Mouse (Mus musculus): ENCODE measurements at regions not wholly inside any gene's neighbourhood (a gene's known extent, or its start where the extent isn't known, plus 50 kb on each side); places are given as distances from the start of the nearest gene placed in this dataset.
A peak's percentile ranks its signal among the peaks of the same experiment; 100 is the strongest.

DNA sequence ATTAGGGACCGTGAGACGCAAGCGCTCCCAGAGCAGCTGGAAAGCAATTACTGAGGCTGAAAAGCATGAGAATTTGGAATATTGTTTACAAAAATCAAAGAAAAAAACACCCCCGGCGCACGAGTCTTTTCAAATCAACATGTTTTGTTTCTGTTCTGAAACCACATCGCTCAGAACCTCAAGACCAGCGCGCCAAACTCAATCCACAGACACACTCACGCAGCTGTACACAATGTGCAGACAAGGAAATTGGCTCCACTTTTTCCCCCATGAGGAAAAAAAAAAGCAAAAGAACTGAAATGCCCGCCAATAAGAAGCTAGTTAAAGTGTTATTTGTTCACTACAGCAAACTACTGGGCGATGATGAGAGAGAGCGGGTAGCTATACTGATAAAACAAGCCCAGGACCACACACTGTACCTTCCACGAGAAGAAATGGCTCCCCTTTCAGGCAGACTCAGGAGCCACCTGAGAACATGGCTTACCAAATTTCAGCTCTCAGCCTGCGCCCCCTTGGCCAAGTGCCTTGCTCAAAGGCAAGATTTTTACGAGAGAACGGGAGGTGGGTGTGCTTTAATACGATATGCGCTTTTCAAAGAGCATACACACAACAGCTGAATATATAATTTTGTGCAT, 222.5 kb upstream of the Akirin2 start:
- peak in 1 of 2 experiments; percentile 16 for DNase-seq (ENCODE audit: extremely low spot score in 1 of 2, low spot score in 1 of 2)

DNA sequence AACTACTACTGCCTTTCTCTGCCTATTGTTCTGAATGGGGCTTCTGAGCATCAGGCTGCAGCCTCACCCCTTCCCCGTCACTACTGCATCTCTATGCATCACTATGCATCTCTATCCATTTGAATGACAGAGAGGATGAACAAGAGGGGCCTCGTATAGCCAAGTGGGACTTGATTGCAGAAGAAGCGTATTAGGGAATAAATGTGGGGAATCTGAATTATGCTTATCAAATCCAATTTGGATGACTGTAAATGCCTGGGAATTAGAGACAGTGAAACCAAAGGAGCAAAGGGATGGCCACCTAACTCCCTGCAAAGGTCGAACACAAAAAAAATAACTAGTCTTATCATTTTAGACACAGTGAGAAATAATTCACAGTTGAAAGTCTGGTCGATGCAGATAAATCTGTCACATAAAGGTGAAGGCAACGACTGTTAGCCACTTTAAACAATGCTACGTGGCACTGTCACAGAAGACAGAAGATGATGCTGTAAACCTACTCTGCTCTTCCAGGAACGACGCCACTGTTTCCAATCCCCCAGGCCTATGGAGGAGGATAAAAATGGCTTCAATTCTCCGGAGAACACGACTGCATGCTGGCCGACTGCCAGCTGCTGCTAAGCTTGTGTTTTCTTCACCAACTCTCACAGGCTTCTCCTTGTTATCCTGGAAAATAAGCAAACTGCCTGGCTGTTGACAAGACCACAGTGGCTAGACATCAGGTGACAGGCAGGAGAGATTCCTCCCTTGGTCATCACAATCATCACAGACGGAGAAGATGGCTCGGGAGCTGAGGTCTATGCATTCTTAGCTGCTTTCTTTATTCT, 213.6 kb upstream of the Akirin2 start:
- DNase-seq (ENCODE audit: extremely low spot score in 1 of 2, low spot score in 1 of 2): peak in 1 of 2 experiments; percentile 13

DNA sequence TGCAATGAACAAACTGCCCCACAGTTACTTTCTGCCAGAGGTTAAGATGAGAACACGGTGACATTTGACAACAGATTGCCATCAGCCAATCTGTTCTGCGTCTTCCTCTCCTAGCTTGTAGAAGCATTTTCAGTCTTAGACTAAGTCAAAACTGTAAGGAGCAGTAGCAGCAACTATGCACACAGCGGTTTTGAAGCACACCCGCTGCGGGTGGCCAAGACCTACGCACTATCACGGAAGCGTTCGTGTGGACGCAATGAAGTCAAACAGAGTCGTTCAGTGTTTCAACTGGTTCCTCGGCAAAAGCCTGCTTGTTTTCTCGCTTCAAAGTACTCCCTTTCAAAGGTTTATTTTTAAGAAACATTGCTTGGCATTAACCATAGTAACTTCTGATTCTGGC, 212.9 kb upstream of the Akirin2 start:
- no peak for DNase-seq (ENCODE audit: extremely low spot score in 1 of 2, low spot score in 1 of 2)

- DNase-seq (ENCODE audit: extremely low spot score in 1 of 2, low spot score in 1 of 2): no peak
These were observed 210.7 kb upstream of the Akirin2 start for GRCm38 (mm10) chr4:34340057-34340456.

GRCm38 (mm10) chr4:34371281-34372032, 179.3 kb upstream of the Akirin2 start:
- no peak for DNase-seq (ENCODE audit: extremely low spot score in 1 of 2, low spot score in 1 of 2)

GRCm38 (mm10) chr4:34386338-34386967, 164.3 kb upstream of the Akirin2 start:
- no peak for DNase-seq (ENCODE audit: extremely low spot score in 1 of 2, low spot score in 1 of 2)

DNA sequence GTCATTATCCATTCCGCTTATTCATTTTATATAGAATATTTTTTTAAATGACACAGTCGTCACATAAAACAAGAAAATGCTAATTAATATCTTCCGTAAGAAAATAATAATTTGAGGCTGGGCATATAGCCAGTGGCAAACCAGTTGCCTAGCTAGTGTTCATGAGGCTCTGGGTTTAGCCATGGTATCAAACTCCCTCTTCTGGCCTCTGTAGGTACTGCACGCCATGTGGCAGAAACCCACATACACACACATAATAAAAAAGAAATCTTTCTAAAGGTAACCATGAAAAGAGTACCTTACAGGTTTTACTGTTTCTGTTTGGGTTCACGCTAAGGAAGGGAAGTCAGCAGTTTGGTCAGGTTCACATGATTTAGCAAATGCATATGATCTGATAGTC, 159.2 kb upstream of the Akirin2 start:
- DNase-seq (ENCODE audit: extremely low spot score in 1 of 2, low spot score in 1 of 2): no peak

DNA sequence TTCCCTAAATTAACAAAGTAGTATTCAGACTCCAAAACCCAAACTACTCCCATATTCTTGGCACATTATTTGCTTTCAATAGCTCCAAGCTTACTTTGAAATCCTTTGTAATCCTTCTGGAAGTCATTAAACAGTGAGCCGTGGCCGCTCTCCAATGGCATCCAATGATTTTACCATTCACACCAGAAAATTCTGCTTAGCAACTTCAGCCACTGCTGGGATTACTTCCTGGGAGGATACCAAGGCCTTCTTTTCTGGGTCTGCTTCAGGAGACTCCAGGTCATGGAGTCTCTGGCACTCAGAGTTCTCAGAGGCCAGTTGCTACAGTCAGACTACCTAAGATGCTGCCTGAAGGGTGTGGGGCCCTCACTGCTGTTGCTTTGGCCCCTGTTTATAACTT, 147.7 kb upstream of the Akirin2 start:
- no peak for DNase-seq (ENCODE audit: extremely low spot score in 1 of 2, low spot score in 1 of 2)

GRCm38 (mm10) chr4:34407181-34407580, 143.6 kb upstream of the Akirin2 start:
- DNase-seq (ENCODE audit: extremely low spot score in 1 of 2, low spot score in 1 of 2): no peak

- no peak for DNase-seq (ENCODE audit: extremely low spot score in 1 of 2, low spot score in 1 of 2)
These were observed 129.8 kb upstream of the Akirin2 start for GRCm38 (mm10) chr4:34420970-34421369.

DNA sequence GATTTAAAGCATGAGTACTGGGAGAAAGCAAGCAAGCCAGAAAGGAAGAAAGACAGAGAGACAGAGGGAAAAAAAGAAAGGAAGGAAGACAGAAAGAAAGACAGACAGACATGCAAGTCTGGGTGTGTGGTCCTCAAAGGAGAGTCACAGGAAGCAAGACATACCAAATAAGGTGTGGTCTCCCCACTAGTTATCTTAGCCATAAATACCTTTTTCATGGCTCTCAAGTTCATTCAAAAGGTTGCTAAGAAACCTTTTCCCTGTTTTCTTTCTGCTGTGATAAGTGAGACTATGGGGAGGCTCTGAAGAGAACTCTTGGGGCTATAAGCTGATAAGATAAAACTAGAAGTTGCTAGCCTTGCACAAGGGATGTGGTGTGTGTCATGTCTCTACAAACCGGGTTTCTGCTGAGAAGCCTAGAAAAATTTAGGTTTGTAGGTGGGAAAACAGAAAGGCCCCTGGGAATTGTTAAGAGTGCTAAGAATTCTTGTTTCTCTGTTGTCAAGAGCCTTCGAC, 126.5 kb upstream of the Akirin2 start:
- no peak for DNase-seq (ENCODE audit: extremely low spot score in 1 of 2, low spot score in 1 of 2)

DNA sequence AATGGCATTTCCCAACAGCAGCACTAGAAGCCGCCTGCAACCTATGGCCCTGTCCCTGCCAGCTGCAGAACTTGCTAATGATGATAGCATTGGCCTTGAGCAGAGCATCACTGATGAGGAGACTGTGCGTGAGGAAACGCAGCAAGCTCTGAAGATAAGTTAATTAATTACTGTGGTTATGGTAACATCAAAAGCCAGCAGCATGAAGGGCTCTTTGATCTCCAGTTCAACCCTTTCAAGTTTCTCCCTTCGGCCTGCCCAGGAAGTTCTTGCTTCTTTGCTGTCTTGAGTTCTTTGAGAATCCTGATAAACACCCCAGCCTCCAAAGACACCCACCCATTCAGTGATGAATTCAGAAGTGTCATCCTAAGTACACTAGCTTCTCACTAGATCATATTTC, 121.7 kb upstream of the Akirin2 start:
- no peak for DNase-seq (ENCODE audit: extremely low spot score in 1 of 2, low spot score in 1 of 2)

DNA sequence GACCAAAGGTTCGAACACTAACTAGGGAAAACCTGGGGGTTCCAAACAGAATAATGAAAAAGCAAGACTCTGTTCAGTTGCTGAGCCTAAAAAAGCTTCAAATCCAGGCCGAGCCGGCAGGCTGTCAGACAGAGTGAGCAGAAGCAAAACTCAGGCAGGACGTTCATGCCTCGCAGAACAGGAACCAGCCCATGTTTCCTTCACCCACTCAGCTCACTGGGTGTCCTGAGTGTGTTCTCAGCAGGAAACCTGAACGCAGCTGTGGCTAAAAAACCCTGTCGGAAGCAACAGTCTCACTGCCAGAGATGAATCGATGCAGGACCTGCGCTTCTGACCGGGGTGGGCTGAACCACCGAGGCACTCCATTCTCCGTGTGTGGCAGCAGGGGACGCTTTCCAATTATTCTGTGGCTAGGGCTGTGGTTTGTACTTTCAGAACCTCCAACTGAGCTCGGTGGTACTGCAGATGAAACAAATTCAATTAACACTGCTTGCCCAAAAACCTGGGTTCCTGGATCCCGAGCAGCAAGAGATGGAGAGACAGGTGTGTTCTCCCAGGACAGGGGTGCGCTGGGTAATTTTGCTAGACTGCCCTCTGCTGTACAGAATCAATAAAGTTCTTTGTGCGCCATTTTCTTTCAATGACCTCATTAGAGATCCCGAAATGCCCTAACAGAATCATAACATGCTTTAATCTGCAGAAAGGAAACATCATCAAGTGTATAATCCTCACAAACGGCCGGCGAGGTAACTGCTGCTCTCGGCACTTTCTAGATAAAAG, 121.1 kb upstream of the Akirin2 start:
- DNase-seq (ENCODE audit: extremely low spot score in 1 of 2, low spot score in 1 of 2): no peak

GRCm38 (mm10) chr4:34437316-34437715, 113.4 kb upstream of the Akirin2 start:
- DNase-seq (ENCODE audit: extremely low spot score in 1 of 2, low spot score in 1 of 2): no peak

DNA sequence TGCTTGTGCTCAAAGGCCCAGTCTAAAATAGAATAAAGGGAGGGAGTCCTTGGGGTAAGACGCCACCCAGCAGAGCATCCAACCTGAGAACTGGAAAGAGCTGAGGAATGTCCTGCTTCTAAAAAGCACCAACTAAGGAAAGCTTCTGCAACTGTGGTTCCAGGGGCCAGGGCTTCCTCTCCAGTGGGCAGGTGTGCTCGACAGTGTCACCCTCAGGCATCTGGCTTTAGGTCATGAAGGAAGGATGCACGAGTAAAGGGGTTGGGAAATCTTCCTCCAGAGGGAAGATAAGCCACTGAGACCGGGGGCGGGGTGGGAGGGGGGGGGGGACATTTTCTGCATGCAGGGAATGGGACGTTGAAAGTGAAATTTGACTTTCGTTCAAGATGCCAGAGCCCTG, 101.2 kb upstream of the Akirin2 start:
- DNase-seq (ENCODE audit: extremely low spot score in 1 of 2, low spot score in 1 of 2): no peak

- no peak for DNase-seq (ENCODE audit: extremely low spot score in 1 of 2, low spot score in 1 of 2)
These were observed 88.1 kb upstream of the Akirin2 start for GRCm38 (mm10) chr4:34462591-34462990.

DNA sequence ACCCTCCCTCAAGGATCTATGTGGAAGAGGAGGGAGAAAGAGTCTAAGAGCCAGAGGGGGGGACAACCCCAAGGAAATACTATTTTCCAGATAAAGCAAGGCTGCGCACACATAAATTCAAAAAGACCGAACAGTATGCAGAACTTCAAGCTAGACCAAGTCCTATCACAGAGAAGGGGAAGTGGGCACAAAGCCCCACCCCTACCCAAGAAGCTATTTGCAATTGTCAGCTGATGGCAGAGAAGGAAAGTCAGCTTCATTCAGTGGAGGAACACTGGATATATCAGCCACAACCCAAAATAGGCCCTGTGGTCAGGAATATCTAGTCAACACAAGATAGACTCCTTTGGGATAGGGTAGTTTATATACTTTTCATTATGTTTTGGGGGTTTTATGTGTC, 84.9 kb upstream of the Akirin2 start:
- no peak for DNase-seq (ENCODE audit: extremely low spot score in 1 of 2, low spot score in 1 of 2)

DNA sequence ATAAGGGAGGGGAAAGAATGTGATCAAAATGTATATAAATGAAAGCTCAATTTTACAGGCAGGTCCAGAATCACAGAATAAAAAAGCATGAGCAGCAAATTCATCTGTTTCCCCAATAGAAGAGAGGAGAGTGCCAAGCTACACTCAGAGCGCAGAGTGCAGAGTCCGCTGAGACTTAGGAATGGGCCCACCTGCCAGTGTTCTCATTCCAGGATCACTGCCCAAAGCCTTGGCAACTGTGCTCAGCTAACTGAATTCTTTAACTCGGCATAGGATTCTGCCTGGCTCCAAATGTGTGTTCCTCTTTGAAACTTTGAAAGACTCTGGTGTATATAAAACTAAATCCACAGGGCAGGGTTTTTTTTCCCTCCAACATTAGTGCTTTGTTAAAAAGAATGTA, 84.4 kb upstream of the Akirin2 start:
- no peak for DNase-seq (ENCODE audit: extremely low spot score in 1 of 2, low spot score in 1 of 2)

DNA sequence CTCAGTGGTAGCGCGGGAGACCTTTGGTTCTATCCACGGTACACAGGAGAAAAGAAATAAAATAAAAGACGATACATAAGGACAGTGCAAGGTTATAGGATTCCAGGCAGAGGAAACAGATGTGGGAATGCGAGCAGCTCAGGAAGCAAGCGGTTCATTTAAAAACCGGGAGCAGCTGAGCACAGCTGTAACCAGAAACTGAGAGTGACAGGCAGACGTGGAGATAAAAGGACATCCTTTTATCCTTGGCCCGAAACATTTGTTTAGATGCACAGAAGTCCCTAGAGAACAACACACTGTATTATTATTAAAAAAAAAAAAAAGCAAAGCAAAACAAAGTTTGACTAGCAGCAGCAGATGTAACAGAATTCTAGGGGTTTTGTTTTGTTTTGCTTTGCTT, 82.6 kb upstream of the Akirin2 start:
- DNase-seq (ENCODE audit: extremely low spot score in 1 of 2, low spot score in 1 of 2): no peak

Measured in layer of hippocampus, postnatal 25 days (tissue).